Mouse (Mus musculus) mesoderm, embryonic 11.5 days (tissue): ENCODE data around the gene Dapk2.

Experiments
- DNase-seq: peaks from one replicate; pipeline ENCODE4 v3.0.0-alpha.2; 2012; ENCODE audit warnings: low read depth, low spot score

Dapk2 gene

GRCm38 (mm10) chr9:66157958-66158830 is at the start of gene Dapk2:
Gene Dapk2, plus strand, starts transcription at chr9:66158223.
- DNase-seq = peak; percentile 79

- no peak for DNase-seq
These were observed 48.4 kb upstream of the Dapk2 start for GRCm38 (mm10) chr9:66109574-66109973.

GRCm38 (mm10) chr9:66110126-66110525 is 47.9 kb upstream of the Dapk2 start:
- no peak for DNase-seq

GRCm38 (mm10) chr9:66110611-66111379 is 47.2 kb upstream of the Dapk2 start:
- no peak for DNase-seq

GRCm38 (mm10) chr9:66114341-66114740 is 43.7 kb upstream of the Dapk2 start:
- no peak for DNase-seq

- DNase-seq = no peak
These were observed 41.1 kb upstream of the Dapk2 start for GRCm38 (mm10) chr9:66116890-66117289.

- no peak for DNase-seq
These were observed 38.5 kb upstream of the Dapk2 start for GRCm38 (mm10) chr9:66119498-66119897.

GRCm38 (mm10) chr9:66120106-66120505 is 37.9 kb upstream of the Dapk2 start:
- no peak for DNase-seq

GRCm38 (mm10) chr9:66120945-66121344 is 37.1 kb upstream of the Dapk2 start:
- DNase-seq = no peak

- no peak for DNase-seq
These were observed 36.6 kb upstream of the Dapk2 start for GRCm38 (mm10) chr9:66121421-66121820.

GRCm38 (mm10) chr9:66123648-66124047 is 34.4 kb upstream of the Dapk2 start:
- DNase-seq = no peak

- peak; percentile 20 for DNase-seq
These were observed 33.9 kb upstream of the Dapk2 start for GRCm38 (mm10) chr9:66124111-66124531.

GRCm38 (mm10) chr9:66124681-66125542 is 33.1 kb upstream of the Dapk2 start:
- DNase-seq = peak; percentile 98

- no peak for DNase-seq
These were observed 32.2 kb upstream of the Dapk2 start for GRCm38 (mm10) chr9:66125543-66126455.

- peak; percentile 95 for DNase-seq
These were observed 31.4 kb upstream of the Dapk2 start, which contains the start of the genes Snx1 and Ciao2a for GRCm38 (mm10) chr9:66126456-66127192. Gene Snx1, minus strand, starts transcription at chr9:66126587. Gene Ciao2a, plus strand, starts transcription at chr9:66126611.

- no peak for DNase-seq
These were observed 30.9 kb upstream of the Dapk2 start for GRCm38 (mm10) chr9:66127193-66127546.

- DNase-seq = no peak
These were observed 30.1 kb upstream of the Dapk2 start for GRCm38 (mm10) chr9:66127884-66128283.

GRCm38 (mm10) chr9:66131466-66131865 is 26.6 kb upstream of the Dapk2 start:
- DNase-seq = no peak

GRCm38 (mm10) chr9:66135967-66136366 is 22.1 kb upstream of the Dapk2 start:
- no peak for DNase-seq

GRCm38 (mm10) chr9:66138193-66138592 is 19.8 kb upstream of the Dapk2 start:
- DNase-seq = no peak
